Mouse (Mus musculus) gastrocnemius, adult 2 months (tissue): ENCODE data around the gene Kazald1. TPM values are rescaled to one million over a fixed set of nuclear protein-coding genes. Genes with fewer than 3 reads are reported as not detected.

Experiments
- DNase-seq: peaks from one replicate; pipeline ENCODE4 v3.0.0; 2022
- H3K27ac ChIP-seq: fragments of 200-600 bp; 2 replicates; pipeline ENCODE4 v1.8.1; 2022; ENCODE audit warnings: mild to moderate bottlenecking
- H3K4me3 ChIP-seq: fragments of 200-600 bp; 2 replicates; pipeline ENCODE4 v1.8.1; 2022; ENCODE audit warnings: mild to moderate bottlenecking, moderate library complexity
- CTCF ChIP-seq: fragments of 200-600 bp; IDR thresholded peaks from 2 replicates; pipeline ENCODE4 v1.8.1; 2022; ENCODE audit warnings: antibody characterized with exemption, mild to moderate bottlenecking, moderate library complexity
- intact Hi-C: fragments of 180-260 bp; cut with DNase I; formaldehyde crosslinking; loops from one replicate; pipeline ENCODE4 v1.15.1; 2025
- total RNA-seq, 2 experiments: library from RNA; stranded (reverse); gene quantifications; 2 replicates each; pipeline ENCODE4 v1.2.3; 2021

The Kazald1 gene
- total RNA-seq, 2 experiments from 2014 or later: 4.2 to 5.9 TPM

GRCm38 (mm10) chr19:45040214-45040613 lies 34.8 kb upstream of the Kazald1 start:
- DNase-seq: peak; percentile 16
- H3K4me3 ChIP-seq: no peak overlapping the region
- no peak for TF ChIP-seq CTCF
- H3K27ac ChIP-seq: peak overlapping the region; percentile 24
- intact Hi-C loops: no loop called here

GRCm38 (mm10) chr19:45044389-45044927 lies 30.6 kb upstream of the Kazald1 start:
- H3K27ac ChIP-seq: peak overlapping the region; percentile 99
- TF ChIP-seq CTCF: no peak
- H3K4me3 ChIP-seq: peak overlapping the region; percentile 76
- DNase-seq: peak; percentile 71
- intact Hi-C loops: no loop called here

- peak overlapping the region; percentile 99 for H3K27ac ChIP-seq
- peak; percentile 92 for DNase-seq
- intact Hi-C loops: no loop called here
- peak overlapping the region; percentile 76 for H3K4me3 ChIP-seq
- TF ChIP-seq CTCF: no peak
Measured at GRCm38 (mm10) chr19:45045236-45045635, 29.8 kb upstream of the Kazald1 start.

GRCm38 (mm10) chr19:45045651-45046050 lies 29.4 kb upstream of the Kazald1 start, which contains the start of gene Pdzd7:
Pdzd7 (minus strand) TSS chr19:45045717.
- intact Hi-C loops: no loop called here

GRCm38 (mm10) chr19:45046523-45047321 lies 28.3 kb upstream of the Kazald1 start:
- intact Hi-C loops: no loop called here
- Histone ChIP-seq H3K4me3 (peak overlapping the region; percentile 76), H3K27ac (peak overlapping the region; percentile 99)
- peak; percentile 95 for DNase-seq
- TF ChIP-seq CTCF: peak; percentile 29; the same call in 1 of the 2 replicates

More at GRCm38 (mm10) chr19:45045651-45046050, 29.4 kb upstream of the Kazald1 start, which contains the start of gene Pdzd7:
- H3K4me3 ChIP-seq: peak within 1 kb of the TSS; percentile 76
- no peak for TF ChIP-seq CTCF
- no peak for DNase-seq
- H3K27ac ChIP-seq: peak within 1 kb of the TSS; percentile 99

- DNase-seq: peak; percentile 97
- H3K4me3 ChIP-seq: peak within 1 kb of the TSS; percentile 76
- H3K27ac ChIP-seq: peak within 1 kb of the TSS; percentile 99
- peak; percentile 78 for TF ChIP-seq CTCF
- intact Hi-C loops: no loop called here
Measured at GRCm38 (mm10) chr19:45047417-45047934, 27.6 kb upstream of the Kazald1 start, which contains the start of gene Sfxn3. Sfxn3 (plus strand) TSS chr19:45047503.

- peak overlapping the region; percentile 99 for H3K27ac ChIP-seq
- H3K4me3 ChIP-seq: peak overlapping the region; percentile 76
- no peak for TF ChIP-seq CTCF
- intact Hi-C loops: no loop called here
- DNase-seq: peak; percentile 67
Measured at GRCm38 (mm10) chr19:45047935-45048643, 27.0 kb upstream of the Kazald1 start.

GRCm38 (mm10) chr19:45048644-45049365 lies 26.2 kb upstream of the Kazald1 start:
- peak overlapping the region; percentile 99 for H3K27ac ChIP-seq
- intact Hi-C loops: no loop called here

GRCm38 (mm10) chr19:45049523-45049922 lies 25.5 kb upstream of the Kazald1 start:
- TF ChIP-seq CTCF: no peak
- peak; percentile 38 for DNase-seq
- H3K27ac ChIP-seq: peak overlapping the region; percentile 99
- H3K4me3 ChIP-seq: peak overlapping the region; percentile 76
- intact Hi-C loops: no loop called here

More at GRCm38 (mm10) chr19:45048644-45049365, 26.2 kb upstream of the Kazald1 start:
- peak overlapping the region; percentile 76 for H3K4me3 ChIP-seq
- DNase-seq: peak; percentile 33
- no peak for TF ChIP-seq CTCF

GRCm38 (mm10) chr19:45053451-45053850 lies 21.6 kb upstream of the Kazald1 start:
- no peak for TF ChIP-seq CTCF
- Histone ChIP-seq H3K4me3 (no peak overlapping the region), H3K27ac (no peak overlapping the region)
- intact Hi-C loops: no loop called here
- no peak for DNase-seq

GRCm38 (mm10) chr19:45054892-45055690 lies 19.9 kb upstream of the Kazald1 start:
- Histone ChIP-seq H3K27ac (0 out of 2 replicates have a peak overlapping the region, but pooled peaks have one; percentile 1), H3K4me3 (no peak overlapping the region)
- TF ChIP-seq CTCF: no peak
- intact Hi-C loops: no loop called here
- DNase-seq: no peak
